10 mouse cellular contexts compared by ENCODE assay signal in the genomic region with DNA sequence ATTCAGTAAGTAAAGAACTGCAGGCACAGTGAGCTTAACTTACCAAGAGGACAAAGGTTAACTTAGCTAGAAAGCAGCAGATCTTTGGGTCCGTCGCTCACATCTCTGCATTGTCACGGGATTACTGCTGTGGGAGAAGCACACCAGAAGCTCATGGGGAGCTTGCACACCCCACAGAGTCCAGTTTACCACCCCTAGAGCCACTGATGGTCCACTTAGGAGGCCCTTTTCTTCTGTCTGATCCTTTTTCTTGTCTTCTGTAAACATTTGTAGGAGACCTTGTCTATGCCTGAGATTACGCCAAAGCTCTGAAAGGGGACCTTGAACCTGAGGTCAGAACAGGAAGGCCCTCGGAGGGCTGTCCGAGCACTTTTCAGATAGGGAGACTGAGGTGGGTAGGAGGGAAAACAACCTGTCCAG. TPM values are rescaled to one million over a fixed set of nuclear protein-coding genes. Genes with fewer than 3 reads are reported as not detected.
A peak's percentile ranks its signal among the peaks of the same experiment; 100 is the strongest.
DNase-seq lines count a peak whose midpoint lies in the region; TF ChIP-seq lines count a peak whose summit lies in the region.
"Had no signal": no experiment of that assay in that cellular context is flagged by ENCODE, and none has a peak within 500 bp of the region (broad histone marks: within the 10 kb centered on the region; RNA-seq: fewer than 3 reads in every experiment).

No protein-coding gene starts in this region.

- no peaks in the 10 kb centered on the region for H3K27me3 ChIP-seq in liver, adult 2 months (ENCODE audit: control insufficient read depth, insufficient read depth, low read length)
- no peaks in the 10 kb centered on the region for H3K27me3 ChIP-seq in kidney, adult 2 months (replicated peaks; ENCODE audit: control insufficient read depth, insufficient read depth, low read length)
- H3K27me3 ChIP-seq: embryonic facial prominence, embryonic 12.5 days had no signal

- H3K9ac ChIP-seq in liver, adult 2 months (ENCODE audit: low read depth, low read length), result no peak overlapping the region; the same call in 1 of the 2 replicates
- H3K9ac ChIP-seq: embryonic facial prominence, embryonic 12.5 days; forebrain, postnatal 0 days had no signal

- TF ChIP-seq POLR2A in liver, adult 2 months (IDR thresholded peaks at IDR 0.05; ENCODE audit: extremely low read depth, insufficient read depth, low read length), result no peak
- no peak for TF ChIP-seq POLR2A in kidney, adult 2 months (IDR thresholded peaks at IDR 0.05; ENCODE audit: low read depth, low read length)

- H3K79me2 ChIP-seq in liver, adult 2 months (ENCODE audit: control insufficient read depth, insufficient read depth, low read length), result peaks cover 57% of the 10 kb centered on the region

- WGBS in liver, adult 2 months, result 22% methylated on average over 6 of the region's 6 CpGs
- 64% methylated on average over 6 of the region's 6 CpGs for WGBS in kidney, adult 2 months

- no peak overlapping the region for H3K4me3 ChIP-seq in liver, adult 2 months (ENCODE audit: insufficient read depth, low read depth, low read length)
- no peak overlapping the region for H3K4me3 ChIP-seq in kidney, adult 2 months (ENCODE audit: insufficient read depth, low read depth, low read length)
- H3K4me3 ChIP-seq: embryonic facial prominence, embryonic 12.5 days had no signal

- H3K27ac ChIP-seq in liver, adult 2 months (replicated peaks; ENCODE audit: insufficient read depth, low read depth, low read length), result peak overlapping the region; percentile 68
- peak overlapping the region; percentile 85 for H3K27ac ChIP-seq in kidney, adult 2 months (ENCODE audit: insufficient read depth, low read depth, low read length)
- H3K27ac ChIP-seq: embryonic facial prominence, embryonic 12.5 days had no signal

- TF ChIP-seq CTCF in liver, adult 2 months (IDR thresholded peaks at IDR 0.05; ENCODE audit: low read depth, low read length), result no peak
- TF ChIP-seq CTCF in kidney, adult 2 months (conservative IDR thresholded peaks at IDR 0.05; ENCODE audit: insufficient read depth, insufficient read length, low read depth, low read length), result no peak

- H3K4me1 ChIP-seq in liver, adult 2 months (ENCODE audit: control insufficient read depth, insufficient read depth, low read length), result peaks cover 38% of the 10 kb centered on the region
- peaks cover 52% of the 10 kb centered on the region for H3K4me1 ChIP-seq in kidney, adult 2 months (ENCODE audit: control insufficient read depth, insufficient read depth, low read length)

- DNase-seq in liver, adult 2 months (ENCODE audit: extremely low read depth, low read depth, low spot score), result peak; percentile 80
- no peak for DNase-seq in liver
- DNase-seq in kidney, adult 2 months, result peak; percentile 86
- peak; percentile 58 to 69 for DNase-seq in kidney, postnatal 36 days
- DNase-seq in yolk sac, embryonic 10.5 days (ENCODE audit: low spot score), result peak; percentile 84
- DNase-seq in gastrocnemius, adult 18-20 months (ENCODE audit: low spot score), result no peak
- DNase-seq in lung, postnatal 25 days (ENCODE audit: low spot score), result no peak
- DNase-seq: cerebellum, adult 2 months; forebrain, postnatal 0 days had no signal

- no peaks in the 10 kb centered on the region for H3K36me3 ChIP-seq in liver, adult 2 months (ENCODE audit: control insufficient read depth, insufficient read depth, low read length)
- no peaks in the 10 kb centered on the region for H3K36me3 ChIP-seq in kidney, adult 2 months (ENCODE audit: control insufficient read depth, insufficient read depth, low read length)
- H3K36me3 ChIP-seq: embryonic facial prominence, embryonic 12.5 days had no signal

RNA-seq across cellular contexts. Expression of a gene that starts 28.5 kb away (rescaled TPM):
- total RNA-seq in liver, adult 2 months (2014; rRNA removed), result 6.5 and 8.6 TPM in 2 replicates
- polyA plus RNA-seq in liver, adult 2 months (2012; rRNA removed), result 15.1 and 17.3 TPM in 2 replicates
- 11.6 and 12.0 TPM in 2 replicates for polyA plus RNA-seq in kidney, adult 2 months (2012; rRNA removed)
- total RNA-seq in gastrocnemius, adult 18-20 months (2021), result 10 to 100 TPM in 1 of 2 experiments, 1 to 10 TPM in 1; 6.9 to 11.3 TPM

Comparison
In these comparisons a context has a peak if more than half of its experiments do, and no peak if none do; other contexts are left out.
1. DNase-seq: peak in liver, adult 2 months (single experiment), kidney, adult 2 months (single experiment), kidney, postnatal 36 days (2 of 2) and yolk sac, embryonic 10.5 days (single experiment); none in liver (single experiment), gastrocnemius, adult 18-20 months (single experiment) and lung, postnatal 25 days (single experiment).